Mouse (Mus musculus): Measurements from ENCODE around the gene Hectd3.

Gene Hectd3

DNA sequence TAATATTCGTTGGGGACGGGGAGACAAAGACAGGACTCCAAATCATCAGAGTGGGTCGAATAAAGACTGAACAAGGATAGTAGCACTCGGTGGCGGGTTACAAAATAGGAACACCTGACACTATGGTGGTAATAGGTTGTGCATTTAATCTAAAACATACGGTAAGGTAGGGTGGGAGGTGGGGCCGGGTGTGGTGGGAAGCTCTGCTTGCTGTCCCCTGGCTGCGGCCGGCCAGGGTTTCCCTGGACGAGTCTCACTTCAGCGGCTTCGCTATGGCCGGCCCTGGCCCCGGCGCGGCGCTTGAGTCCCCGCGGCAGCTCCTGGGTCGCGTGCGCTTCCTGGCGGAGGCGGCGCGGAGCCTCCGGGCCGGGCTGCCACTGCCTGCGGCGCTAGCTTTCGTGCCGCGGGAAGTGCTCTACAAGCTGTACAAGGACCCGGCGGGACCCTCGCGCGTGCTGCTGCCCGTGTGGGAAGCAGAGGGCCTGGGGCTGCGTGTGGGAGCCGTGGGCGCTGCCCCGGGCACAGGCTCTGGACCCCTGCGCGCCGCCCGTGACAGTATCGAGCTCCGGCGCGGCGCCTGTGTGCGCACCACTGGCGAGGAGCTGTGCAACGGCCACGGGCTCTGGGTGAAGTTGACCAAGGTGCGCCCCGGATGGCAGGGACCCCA, at the start of gene Hectd3:
Gene Hectd3 (plus strand): TSS at position 187 of the 667 bp plus-strand sequence.
- peak; percentile 60 to 63 for DNase-seq

DNA sequence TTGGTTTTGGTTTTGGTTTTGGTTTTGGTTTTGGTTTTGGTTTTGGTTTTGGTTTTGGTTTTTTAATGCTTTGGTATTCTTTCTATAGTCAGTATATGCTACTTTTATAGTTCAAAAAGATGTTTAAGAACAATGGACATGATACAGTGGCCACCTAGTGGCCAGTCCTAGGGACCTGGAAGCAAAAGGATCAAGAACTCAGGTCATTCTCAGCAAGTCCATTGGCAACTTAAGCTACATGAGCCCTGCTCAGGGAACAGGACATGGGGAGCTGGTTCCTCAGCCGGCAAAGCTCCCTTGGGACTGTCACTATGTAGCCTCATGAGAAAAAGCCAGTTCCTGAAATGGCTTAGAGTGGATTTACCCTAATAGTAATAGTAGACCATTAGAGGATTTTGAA, 43.5 kb upstream of the Hectd3 start:
- peak; percentile 8 to 12 for DNase-seq

DNA sequence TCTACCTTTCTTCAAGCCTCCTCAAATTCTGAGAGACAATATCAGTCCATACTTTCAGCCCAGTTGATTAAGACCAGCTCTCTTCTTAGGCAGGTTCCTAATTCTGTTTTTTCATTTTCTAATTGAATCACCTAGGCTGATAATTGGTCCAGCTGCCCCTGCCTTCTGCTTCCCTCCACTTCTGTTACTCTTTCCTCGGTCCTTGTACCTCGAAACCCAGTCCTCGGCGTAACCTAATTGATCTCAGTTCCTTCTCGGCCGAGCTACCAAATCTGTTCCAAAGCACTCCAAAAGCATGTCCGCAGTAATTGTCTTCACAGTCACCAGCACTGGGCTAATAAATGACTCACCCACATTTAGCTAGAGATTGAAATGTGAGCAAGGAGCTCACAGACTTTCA, 40.2 kb upstream of the Hectd3 start:
- no peak for DNase-seq

DNA sequence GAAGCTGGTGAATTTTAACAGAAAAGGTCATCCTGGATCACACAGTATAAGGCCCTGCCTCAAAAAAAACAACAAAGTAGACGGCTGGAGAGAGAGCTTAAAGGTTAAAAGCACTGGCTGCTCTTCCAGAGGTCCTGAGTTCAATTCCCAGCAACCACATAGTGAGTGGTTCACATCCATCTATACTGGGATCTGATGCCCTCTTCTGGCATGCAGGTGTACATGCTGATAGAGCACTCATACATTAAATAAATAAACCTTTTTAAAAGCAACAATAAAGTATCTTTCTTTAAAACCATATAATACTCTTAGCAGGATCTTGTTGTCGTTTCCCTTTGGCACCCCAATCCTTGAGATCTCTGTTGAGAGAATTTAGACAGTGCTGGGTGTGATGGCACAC, 18.6 kb upstream of the Hectd3 start:
- no peak for DNase-seq

DNA sequence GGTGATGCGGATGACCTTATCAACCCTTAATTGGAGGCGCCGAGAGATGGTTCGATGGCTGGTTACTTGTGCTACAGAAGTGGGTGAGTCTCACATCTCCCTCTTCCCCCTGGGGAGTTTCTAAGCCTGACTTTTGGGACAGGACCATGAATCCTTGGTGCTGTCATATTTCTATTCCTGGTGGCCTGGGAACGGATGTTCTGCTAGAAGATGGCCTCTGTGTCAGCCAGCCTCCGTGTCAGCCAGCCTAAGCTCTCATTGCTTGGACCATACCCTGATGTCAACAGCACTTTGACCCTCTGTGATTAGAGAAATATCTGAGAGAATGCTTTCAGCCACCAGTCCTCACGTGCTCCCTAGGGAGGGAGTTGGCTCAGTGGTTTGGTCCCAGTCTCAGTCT, 9.4 kb upstream of the Hectd3 start:
- DNase-seq, result no peak

DNA sequence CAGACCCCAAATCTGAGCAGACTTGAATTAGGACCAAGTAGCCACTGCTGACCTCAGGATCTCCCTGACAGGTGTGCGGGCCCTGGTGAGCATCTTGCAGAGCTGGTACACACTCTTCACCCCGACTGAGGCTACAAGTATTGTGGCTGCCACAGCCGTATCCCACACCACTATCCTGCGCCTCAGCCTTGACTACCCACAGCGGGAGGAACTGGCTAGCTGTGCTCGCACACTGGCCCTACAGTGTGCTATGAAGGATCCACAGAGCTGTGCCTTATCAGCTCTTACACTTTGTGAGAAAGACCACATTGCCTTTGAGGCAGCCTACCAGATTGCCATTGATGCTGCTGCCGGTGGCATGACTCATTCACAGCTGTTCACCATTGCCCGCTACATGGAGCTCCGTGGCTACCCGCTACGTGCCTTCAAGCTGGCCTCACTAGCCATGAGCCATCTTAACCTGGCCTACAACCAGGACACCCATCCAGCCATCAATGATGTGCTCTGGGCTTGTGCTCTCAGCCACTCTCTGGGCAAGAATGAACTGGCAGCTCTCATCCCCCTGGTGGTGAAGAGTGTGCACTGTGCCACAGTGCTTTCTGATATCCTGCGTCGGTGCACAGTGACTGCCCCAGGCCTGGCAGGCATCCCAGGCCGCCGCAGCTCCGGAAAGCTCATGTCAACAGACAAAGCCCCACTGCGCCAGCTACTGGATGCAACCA, 8.6 kb upstream of the Hectd3 start:
- peak; percentile 53 to 61 for DNase-seq

DNA sequence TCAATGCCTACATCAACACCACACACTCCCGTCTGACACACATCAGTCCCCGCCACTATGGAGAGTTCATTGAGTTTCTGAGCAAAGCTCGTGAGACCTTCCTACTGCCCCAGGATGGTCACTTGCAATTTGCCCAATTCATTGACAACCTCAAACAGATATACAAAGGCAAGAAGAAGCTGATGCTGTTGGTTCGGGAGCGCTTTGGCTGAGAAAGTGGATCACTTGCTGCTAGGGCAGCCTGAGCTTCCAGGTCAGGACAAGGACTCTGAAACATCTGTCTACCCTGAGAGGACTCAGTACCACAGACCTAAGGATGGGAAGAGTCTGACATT, 8.0 kb upstream of the Hectd3 start:
- no peak for DNase-seq

DNA sequence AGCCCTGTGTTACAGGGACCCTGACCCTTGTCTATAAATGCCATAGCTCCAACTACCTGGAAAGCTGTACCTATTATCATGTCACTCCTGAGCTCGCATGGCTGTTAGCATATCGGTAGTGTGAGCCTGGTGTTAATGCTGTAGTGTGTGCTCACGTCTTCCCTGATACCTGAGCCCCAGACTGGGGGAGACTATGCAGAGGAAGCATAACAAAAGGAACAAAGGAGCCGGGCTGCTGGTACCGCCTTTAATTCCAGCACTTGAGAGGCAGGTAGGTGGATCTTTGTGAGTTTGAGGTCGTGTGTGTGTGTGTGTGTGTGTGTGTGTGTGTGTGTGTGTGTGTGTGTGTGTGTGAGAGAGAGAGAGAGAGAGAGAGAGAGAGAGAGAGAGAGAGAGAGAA, 5.4 kb upstream of the Hectd3 start:
- no peak for DNase-seq

DNA sequence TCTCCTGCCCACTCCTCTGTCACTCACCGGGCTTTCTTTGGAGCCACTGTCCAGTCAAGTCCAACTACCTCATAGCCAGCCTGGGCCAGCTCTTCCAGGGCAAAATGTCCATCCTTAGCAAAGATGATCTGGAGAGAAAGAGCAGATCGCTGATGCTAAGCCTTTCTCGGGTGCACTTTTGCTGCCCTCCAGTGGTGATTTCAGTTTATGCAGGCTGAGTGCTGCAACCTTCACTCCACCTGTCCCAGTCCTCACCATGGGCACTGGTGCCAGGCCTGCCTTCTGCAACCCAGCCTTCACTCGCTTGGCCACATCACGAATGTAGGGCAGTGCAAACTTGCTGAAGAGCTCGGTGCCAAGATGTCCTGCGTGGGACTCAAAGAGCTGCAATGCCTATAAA, 3.8 kb upstream of the Hectd3 start:
- peak; percentile 84 to 85 for DNase-seq

DNA sequence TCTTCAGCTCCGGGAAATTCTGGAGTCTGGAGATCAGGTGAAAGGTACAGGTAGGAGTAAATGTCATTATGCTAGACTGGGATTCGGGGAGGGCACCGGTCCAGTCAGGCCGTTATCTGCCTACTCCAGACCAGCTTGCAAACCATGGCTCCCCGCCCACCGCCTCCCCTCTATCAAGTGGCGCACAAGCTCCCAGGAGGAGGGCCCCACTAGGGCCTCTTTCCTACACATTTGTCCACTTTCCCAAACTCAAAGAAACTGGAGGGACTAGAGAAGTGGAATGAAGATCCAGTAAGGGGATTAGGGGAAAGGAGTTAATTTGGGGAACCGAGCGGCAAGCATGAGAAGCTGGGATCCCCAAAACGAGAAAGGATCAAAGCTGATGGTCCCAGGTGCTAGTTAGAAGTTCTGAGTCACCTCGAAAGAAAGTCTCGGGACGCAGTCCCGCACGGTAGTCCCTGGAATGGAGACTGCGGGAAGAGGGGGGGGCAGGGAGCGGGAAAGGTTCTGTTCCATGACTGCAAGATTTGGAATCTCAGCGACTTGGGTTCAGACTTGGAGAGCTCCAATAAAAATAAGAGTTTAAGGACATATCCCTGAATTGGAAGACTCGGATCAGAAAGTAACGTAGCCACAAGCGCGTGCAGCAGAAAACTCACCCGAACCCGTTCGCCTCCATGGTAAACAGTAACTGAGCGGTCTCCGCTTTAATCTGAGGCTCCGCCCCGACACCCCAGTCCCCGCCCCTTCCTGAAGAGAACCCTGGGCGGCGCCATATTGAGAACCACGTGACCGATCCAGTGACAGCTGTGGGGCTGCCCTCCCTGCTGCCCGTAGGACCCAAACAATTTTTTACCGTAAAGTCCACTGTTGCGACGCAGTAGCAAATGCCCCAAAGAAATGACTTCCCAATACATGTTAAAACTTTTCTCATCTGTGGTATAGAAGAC, 1.2 kb upstream of the Hectd3 start, which contains the start of gene Urod:
Gene Urod (minus strand): TSS at position 742 of the 950 bp plus-strand sequence.
- peak; percentile 96 to 98 for DNase-seq

DNA sequence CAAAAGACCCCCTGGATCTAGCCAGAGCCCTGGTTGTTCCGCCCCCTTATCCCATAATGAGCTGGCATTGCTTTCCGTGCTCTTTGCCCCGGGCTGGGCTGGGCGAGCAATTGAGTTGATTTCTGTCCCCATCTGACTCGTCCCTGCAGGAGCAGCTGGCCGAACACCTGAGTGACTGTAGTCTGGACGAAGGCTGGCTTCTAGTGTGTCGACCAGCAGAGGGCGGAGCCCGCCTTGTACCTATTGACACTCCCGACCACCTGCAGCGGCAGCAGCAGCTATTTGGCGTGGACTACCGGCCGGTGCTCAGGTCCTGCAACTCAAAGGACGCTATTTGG, 650 bp downstream of the Hectd3 start:
- peak; percentile 54 to 55 for DNase-seq

DNA sequence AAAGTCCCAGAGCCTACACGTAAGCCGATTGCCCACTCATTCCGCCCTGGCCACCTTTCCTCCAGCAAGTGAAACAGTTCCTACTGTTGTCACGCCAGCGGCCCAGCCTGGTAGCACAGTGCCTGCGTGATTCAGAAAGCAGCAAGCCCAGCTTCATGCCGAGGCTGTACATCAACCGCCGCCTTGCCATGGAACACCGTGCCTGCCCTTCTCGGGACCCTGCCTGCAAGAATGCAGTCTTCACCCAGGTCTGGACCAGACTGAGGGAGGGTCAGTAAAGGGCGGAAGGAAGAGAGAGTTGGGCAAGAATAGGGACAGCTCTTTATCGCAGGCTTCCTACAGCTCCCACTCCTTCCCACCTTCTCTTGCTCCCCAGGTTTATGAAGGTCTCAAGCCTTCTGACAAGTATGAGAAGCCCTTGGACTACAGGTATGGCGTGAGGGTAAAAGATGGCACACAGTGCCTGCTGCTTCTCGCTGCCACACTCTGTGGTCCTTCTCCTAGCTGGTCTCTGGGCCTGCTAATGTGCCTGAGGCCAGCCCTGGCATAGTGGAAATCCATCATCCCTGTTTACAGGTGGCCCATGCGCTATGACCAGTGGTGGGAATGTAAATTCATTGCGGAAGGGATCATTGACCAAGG, 4.5 kb downstream of the Hectd3 start:
- no peak for DNase-seq

DNA sequence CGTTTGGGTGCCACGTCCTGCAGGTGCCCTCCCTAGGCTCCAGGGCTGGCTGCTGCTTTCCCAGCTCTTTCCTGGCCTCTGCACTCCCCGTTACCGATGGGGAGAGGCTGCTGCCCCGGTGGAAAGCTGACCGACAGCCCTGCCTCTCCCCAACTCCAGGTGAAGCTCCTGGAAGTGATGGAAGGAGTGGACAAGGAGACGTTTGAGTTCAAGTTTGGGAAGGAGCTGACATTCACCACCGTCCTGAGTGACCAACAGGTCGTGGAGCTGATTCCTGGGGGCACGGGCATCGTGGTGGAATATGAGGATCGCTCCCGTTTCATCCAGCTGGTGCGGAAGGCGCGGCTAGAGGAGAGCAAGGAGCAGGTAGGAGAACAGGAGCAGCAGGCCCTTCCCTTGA, 6.8 kb downstream of the Hectd3 start:
- DNase-seq, result no peak

DNA sequence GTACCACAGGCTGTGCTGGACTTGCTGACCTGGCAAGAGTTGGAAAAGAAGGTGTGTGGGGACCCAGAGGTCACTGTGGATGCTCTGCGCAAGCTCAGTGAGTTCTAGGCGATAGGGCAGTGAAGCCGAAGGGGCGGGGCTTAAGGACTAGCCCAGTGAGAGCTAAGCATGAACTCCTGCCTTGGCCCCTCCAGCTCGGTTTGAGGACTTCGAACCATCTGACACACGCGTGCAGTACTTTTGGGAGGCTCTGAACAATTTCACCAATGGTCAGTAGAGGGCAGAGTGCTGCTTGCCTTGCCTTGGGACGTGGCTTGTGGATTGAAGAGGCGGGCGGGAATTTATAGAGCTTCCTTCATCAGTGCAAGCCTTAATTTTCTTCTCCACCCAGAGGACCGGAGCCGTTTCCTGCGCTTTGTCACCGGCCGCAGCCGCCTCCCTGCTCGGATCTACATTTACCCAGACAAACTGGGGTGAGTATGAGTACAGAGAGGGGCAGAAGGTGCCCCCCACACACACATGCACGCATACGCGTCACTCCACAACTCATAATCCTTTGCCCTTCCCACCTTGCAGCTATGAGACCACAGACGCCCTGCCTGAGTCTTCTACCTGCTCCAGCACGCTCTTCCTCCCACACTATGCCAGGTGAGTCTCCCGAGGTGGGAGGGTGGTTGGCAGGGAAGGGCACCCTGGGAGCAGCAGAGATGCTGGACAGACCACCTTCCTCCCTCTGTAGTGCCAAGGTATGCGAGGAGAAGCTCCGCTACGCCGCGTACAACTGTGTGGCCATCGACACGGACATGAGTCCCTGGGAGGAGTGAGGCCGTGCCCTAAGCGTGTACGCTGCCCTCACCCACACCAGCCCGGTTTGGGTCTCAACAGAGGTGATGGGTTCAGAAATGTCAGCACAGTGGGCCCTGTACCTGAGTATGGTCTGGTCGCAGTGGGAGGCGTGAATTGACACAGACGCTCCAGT, 7.7 kb downstream of the Hectd3 start:
- peak; percentile 48 to 51 for DNase-seq

DNA sequence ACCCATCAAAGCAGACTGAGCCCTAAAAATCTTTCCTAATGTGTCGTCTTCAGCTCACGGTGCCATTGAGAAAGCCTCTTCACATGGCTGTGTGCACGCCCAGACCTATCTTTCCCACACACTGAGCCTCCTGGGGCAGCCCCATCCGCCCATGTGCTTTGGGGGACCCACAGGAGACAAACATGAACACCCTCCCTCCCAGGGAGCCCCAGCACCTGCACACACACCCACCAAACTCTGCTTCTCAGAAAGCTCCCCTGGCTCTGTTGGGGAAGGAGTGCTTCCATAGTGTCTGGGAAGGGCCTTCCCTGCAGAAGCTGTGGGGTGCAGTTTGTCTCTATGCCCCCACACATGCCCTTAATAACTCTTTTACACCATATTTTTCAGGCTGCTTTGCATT, 9.5 kb downstream of the Hectd3 start:
- peak; percentile 42 to 44 for DNase-seq

DNA sequence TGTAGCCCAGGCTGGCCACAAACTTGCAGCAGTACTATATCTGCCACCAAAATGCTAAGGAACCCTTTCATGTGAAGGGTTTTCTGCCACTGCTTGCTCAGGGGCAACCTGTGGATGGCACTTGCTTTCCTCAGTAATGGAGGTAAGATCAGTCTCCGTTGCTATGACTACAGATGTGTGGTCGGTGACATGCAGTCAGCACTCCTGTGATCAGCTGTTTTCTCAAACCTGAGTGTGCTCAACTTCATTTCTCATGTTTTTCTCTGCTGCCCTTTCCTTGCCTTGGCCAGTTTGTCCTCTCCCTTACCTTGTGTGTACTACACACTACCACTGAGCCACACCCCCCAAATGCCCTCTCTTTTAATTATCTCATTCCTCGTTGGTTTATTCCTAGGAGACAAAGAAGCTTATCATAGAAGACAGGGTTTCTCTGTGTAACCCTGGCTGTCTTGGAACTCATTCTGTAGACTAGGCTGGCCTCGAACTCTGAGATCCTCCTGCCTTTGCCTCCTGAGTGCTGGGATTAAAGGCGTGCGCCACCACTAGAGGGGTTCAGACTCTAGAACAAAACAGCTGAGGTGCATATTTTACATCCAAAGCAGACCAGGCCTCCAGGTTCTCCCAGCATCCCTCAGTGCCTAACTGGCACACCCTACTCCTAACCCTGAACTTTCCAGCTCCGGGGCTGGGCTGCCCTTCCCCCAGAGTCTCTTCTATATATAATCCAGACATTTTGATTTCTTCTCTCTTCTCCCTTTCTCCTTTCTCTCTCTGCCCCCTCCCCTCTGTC, 10.7 kb downstream of the Hectd3 start:
- DNase-seq, result no peak

DNA sequence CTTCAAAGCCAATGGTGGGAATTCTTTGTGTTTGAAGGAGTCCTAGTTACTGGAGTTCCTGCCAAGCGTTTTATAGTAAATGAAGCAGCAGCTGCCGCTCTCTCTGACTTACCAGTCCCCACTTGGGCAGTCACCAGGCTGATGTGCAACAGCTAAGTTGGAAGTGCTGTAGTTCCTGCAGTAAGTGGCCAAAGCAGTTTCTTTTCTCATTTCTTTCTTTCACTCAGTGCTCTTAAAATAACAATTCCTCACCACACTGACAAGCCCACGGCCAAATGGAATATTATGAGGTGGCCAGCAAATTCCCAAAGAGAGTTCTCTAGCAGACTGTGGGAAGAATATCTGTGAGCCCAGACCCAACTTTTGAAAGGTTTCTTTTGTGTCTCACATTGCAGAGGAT, 11.9 kb downstream of the Hectd3 start:
- no peak for DNase-seq

DNA sequence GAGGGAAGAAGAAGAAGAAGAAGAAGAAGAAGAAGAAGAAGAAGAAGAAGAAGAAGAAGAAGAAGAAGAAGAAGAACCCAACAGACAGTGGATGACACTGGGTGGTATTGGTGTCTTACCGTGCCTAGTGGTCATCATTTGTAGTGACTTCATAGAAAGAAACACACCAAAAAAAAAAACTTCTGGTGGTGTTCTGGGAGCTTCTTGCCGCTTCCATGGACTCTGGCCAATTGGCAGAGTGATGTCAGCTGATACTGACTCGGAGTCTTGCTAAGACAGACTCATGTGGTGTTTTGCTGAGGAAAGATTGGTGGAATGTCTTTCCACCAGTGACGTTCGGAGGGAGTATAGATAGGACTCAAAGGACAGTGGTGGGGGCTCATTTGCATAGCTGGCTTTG, 15.1 kb downstream of the Hectd3 start:
- no peak for DNase-seq

DNA sequence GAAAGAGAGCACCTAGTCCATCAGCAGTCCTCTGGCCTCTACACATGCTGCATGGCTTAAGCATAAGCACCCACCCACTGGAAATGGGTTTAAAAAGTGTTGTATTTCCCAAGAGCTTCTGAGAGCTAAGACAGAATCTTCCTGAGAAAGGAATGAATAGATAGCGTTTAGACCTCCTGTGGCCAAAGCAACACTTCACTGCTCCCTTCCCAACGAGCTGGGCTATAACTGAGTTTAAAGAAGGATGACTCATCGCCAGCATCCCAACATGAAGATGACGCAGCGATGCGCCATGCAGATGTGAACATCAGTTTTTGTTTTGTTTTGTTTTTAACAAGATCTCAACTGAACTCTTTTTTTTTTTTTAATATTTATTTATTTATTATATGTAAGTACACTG, 18.5 kb downstream of the Hectd3 start:
- no peak for DNase-seq

DNA sequence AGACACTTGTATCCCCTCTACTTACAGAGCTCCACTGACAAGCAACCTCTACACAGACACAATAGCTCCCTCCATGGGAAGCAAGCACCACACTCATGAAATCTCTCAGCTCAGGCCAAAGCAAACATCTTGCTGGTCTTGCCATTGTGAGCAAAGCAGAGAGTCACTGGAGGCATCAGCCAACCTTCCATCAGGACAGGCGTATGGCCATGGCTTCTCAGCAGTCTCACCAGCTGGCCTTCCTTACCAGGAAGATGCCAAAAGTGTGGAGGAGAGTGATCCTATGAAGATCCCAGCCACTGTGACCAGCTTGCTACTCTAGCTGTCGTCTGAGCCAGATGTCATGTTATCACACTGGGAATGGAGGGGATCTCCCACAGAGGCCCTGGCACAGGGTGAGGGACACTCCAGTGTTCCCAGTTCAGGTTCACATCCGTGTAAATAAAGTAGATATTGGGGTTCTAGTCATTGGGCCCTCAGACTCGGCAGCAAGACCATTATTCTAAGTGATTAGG, 19.8 kb downstream of the Hectd3 start:
- no peak for DNase-seq

DNA sequence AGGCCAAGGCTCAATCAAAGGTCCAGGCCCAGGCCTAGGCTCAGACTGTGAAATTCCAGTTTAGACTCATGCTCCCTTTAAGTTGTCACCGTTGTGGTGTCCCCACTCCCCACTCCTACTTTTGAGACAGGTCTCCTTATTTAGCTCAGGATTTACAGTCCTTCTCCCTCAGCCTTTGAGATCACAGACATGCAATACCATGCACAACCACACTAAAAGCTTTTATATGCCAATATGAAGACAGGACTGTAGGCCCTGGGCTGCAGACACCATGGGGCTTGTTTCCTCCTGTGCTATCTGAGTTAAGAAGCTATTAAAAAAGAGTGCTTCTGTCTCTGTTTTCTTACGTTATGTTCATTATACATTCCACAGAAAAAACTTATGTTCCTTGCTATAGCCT, 22.6 kb downstream of the Hectd3 start:
- peak; percentile 12 to 17 for DNase-seq
